Mouse (Mus musculus) liver, embryonic 13.5 days (tissue): ENCODE results near the gene Slc23a4. TPM values are rescaled to one million over a fixed set of nuclear protein-coding genes. Genes with fewer than 3 reads are reported as not detected.

ENCODE experiments used
- ATAC-seq: fragments of 200-750 bp; cut with Nextera tagmentation; 2 replicates; pipeline ENCODE4 v1.8.0; 2017; ENCODE audit warnings: low read depth, mild to moderate bottlenecking, moderate number of reproducible peaks, moderate library complexity
- DNase-seq: peaks from one replicate; pipeline ENCODE4 v3.0.0; 2022
- H3K27ac ChIP-seq: fragments of 300-500 bp; sonication (generic); 2 replicates; pipeline ENCODE4 v1.5.1; 2015; ENCODE audit warnings: moderate library complexity, mild to moderate bottlenecking, inconsistent platforms
- H3K27me3 ChIP-seq: fragments of 300-500 bp; sonication (generic); 2 replicates; pipeline ENCODE4 v1.6.1; 2015; ENCODE audit warnings: mild to moderate bottlenecking, inconsistent platforms
- H3K36me3 ChIP-seq: fragments of 300-500 bp; sonication (generic); 2 replicates; pipeline ENCODE4 v1.6.1; 2015; ENCODE audit warnings: mild to moderate bottlenecking, inconsistent platforms
- H3K4me1 ChIP-seq: fragments of 300-500 bp; sonication (generic); replicated peaks from 2 replicates; pipeline ENCODE4 v1.6.1; 2015; ENCODE audit warnings: inconsistent platforms
- H3K4me2 ChIP-seq: fragments of 300-500 bp; sonication (generic); 2 replicates; pipeline ENCODE4 v1.6.1; 2015; ENCODE audit warnings: inconsistent platforms, mild to moderate bottlenecking, moderate library complexity
- H3K4me3 ChIP-seq: fragments of 300-500 bp; sonication (generic); replicated peaks from 2 replicates; pipeline ENCODE4 v1.5.1; 2015; ENCODE audit warnings: mild to moderate bottlenecking, inconsistent platforms
- H3K9ac ChIP-seq: fragments of 300-500 bp; sonication (generic); 2 replicates; pipeline ENCODE4 v1.6.1; 2015; ENCODE audit warnings: mild to moderate bottlenecking, inconsistent platforms
- H3K9me3 ChIP-seq: fragments of 300-500 bp; sonication (generic); replicated peaks from 2 replicates; pipeline ENCODE4 v1.6.1; 2016; ENCODE audit warnings: inconsistent platforms
- WGBS: fragments of 180-500 bp; shearing (Covaris S2); methylation state at CpG from one replicate; pipeline ENCODE4 v1.1.7; 2015; ENCODE audit not compliant: insufficient replicate concordance; 5-methylcytosine and 5-hydroxymethylcytosine counted together
- polyA plus RNA-seq: library from polyadenylated mRNA; unstranded; fragments of >200 nt; fragmentation: Nextera tagmentation; extraction: Ambion mirVana; gene quantifications from 2 replicates; pipeline ENCODE4 v1.2.1, GENCODE M21; 2015

Slc23a4 gene
- polyA plus RNA-seq, 1 experiment from 2014 or later, result 0.17 TPM

DNA sequence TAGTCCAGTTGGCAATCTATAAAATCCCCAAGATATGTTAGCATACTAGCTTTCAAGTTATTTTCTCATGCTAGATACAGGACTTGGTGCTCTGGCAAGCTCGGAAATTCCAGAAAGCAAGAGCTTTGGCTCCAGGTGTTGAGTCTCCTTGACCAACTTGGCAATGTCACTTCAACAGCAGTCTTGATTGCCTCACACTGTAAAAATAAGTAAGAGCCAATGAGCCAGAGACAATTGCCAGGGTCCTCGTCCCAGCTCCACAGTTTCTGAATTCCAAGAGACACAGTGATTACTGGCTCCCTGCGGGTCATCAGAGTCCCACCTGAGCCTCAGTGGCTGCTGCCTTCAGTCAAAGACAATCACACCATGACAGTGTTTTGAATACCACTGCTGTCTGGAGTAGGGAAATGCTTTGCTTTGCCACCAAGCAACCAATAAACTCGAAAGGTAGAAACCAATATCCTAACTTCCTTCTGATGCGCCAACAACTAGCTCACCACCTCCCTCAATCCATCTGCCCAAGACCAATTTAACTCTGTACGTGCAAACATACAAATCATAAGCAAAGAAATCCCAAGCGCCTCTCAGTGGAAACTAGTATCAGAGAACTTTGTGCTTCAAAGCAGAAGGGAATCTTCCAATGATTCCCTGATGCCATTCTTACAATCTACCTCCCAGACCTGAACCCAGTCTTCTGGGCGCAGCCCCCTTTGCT, 78.4 kb downstream of the Slc23a4 start:
- Histone ChIP-seq H3K9me3 (no peaks in the 10 kb centered on the region), H3K9ac (peak overlapping the region; percentile 84), H3K4me2 (peak overlapping the region; percentile 83), H3K36me3 (peaks cover 41% of the 10 kb centered on the region), H3K27me3 (no peaks in the 10 kb centered on the region), H3K4me1 (peaks cover 77% of the 10 kb centered on the region), H3K27ac (peak overlapping the region; percentile 99), H3K4me3 (peak overlapping the region; percentile 76)
- WGBS, result 33% methylated on average over 8 of the region's 8 CpGs
- ATAC-seq (no peak), DNase-seq (no peak)

DNA sequence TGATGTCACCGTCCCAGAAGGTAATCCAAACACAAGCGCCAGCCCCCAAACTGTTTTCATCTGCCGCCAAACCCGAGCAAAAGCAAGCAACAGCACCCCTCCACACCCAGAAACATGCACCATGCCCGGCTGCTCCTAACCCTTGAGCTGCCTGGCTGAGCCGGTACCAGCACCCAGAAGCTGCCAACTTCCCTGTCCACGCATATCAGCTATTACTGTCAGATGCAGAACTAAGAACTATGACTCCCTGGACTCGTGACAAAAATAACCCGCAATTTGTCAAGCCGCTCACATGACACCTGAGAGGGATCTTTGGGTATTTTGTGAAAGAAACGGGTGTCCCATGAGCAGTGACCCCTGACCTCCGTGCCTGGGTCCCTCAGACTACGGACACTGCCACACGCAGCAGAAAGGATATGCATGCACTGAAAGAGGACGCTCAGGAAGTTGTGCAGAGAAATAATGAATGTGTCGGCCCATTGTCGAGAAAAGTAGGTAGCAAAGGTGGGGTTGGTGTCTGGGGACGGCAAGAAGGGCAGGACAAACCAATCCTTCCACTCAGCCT, 80.4 kb downstream of the Slc23a4 start:
- Histone ChIP-seq H3K4me3 (peak overlapping the region; percentile 45), H3K36me3 (peaks cover 60% of the 10 kb centered on the region), H3K9me3 (no peaks in the 10 kb centered on the region), H3K27me3 (no peaks in the 10 kb centered on the region), H3K4me2 (peak overlapping the region; percentile 83), H3K4me1 (peaks cover 84% of the 10 kb centered on the region), H3K9ac (peak overlapping the region; percentile 84), H3K27ac (peak overlapping the region; percentile 99)
- peak; percentile 46 for ATAC-seq
- peak; percentile 28 for DNase-seq
- 63% methylated on average over 18 of the region's 18 CpGs for WGBS

DNA sequence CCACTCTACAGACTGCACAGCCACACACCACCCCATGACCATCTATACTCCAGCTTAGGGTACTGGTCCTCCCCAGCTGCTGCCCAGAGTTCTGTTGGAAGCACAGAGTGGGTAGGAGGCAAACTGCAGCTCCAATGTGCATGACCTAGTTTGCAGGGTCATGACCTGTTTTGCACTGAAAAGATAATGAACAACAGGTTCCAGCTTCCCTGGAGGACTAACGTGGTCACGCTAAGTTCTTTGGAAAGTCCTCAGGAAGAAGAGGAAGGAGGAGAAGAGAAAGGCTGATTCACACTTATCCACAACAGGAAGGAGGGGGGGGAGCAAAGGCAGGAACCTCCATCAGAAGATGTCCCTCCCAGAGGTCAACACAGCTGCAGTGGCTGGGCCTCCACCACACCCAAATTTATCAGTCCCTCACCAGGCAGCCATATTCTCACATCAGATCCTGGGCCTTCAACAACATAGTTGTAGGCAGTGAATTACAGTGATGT, 81.0 kb downstream of the Slc23a4 start:
- WGBS, result 37% methylated on average over 2 of the region's 2 CpGs
- Histone ChIP-seq H3K36me3 (peaks cover 67% of the 10 kb centered on the region), H3K27me3 (no peaks in the 10 kb centered on the region), H3K9ac (peak overlapping the region; percentile 84), H3K4me1 (peaks cover 88% of the 10 kb centered on the region), H3K9me3 (no peaks in the 10 kb centered on the region), H3K27ac (peak overlapping the region; percentile 99), H3K4me2 (peak overlapping the region; percentile 83), H3K4me3 (peak overlapping the region; percentile 45)
- peak; percentile 86 for ATAC-seq
- peak; percentile 76 for DNase-seq

DNA sequence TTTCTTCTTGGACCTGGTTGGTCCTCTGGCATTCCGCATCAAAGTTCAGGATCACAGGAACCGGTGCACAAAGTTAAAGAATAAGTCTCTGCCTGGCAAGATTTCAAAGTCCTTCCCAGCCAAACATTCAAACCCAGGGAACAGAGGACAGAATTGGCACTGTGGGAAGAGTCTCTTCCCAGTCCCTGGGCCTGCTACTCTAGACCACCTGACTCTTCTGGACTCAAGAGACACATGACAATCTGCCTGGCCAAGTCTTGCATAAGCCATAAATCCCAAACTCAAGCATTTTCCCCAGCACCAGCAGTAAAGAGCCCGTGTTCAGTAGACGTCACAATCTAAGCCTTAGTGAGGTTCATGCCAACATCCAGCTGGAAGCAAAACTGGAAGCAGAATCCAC, 81.5 kb downstream of the Slc23a4 start:
- ATAC-seq (no peak), DNase-seq (no peak)
- peak overlapping the region; percentile 45 for H3K4me3 ChIP-seq
- H3K9ac ChIP-seq, result peak overlapping the region; percentile 60
- H3K27ac ChIP-seq, result peak overlapping the region; percentile 99
- H3K36me3 ChIP-seq, result peaks cover 72% of the 10 kb centered on the region
- H3K27me3 ChIP-seq, result no peaks in the 10 kb centered on the region
- H3K4me2 ChIP-seq, result peak overlapping the region; percentile 83
- H3K9me3 ChIP-seq, result no peaks in the 10 kb centered on the region
- peaks cover 88% of the 10 kb centered on the region for H3K4me1 ChIP-seq
- 82% methylated on average over 4 of the region's 4 CpGs for WGBS

DNA sequence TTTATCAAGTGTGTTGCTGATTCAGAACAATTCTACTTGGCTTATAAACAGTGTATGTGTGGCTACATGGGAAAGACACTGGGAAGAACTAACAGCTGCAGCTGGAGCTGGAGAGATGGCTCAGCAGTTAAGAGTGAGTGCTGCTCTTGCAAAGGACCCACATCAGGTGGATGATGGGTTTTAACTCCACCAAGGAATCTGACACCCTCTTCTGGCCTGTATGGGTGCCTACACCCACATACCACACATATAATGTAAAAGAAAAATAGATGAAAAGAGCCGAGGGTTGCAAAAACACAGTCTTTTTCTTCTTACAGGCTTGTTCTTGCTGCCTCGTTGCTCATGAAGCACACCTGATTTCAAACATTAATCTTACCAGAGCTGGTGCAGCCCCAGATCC, 82.1 kb downstream of the Slc23a4 start:
- no peak for ATAC-seq
- Histone ChIP-seq H3K4me2 (peak overlapping the region; percentile 83), H3K27me3 (no peaks in the 10 kb centered on the region), H3K4me3 (no peak overlapping the region; the same call in 1 of the 2 replicates), H3K9me3 (no peaks in the 10 kb centered on the region), H3K4me1 (peaks cover 85% of the 10 kb centered on the region), H3K27ac (peak overlapping the region; percentile 99), H3K9ac (peak overlapping the region; percentile 60), H3K36me3 (peaks cover 77% of the 10 kb centered on the region)
- DNase-seq, result no peak
- 73% methylated on average over 2 of the region's 2 CpGs for WGBS

DNA sequence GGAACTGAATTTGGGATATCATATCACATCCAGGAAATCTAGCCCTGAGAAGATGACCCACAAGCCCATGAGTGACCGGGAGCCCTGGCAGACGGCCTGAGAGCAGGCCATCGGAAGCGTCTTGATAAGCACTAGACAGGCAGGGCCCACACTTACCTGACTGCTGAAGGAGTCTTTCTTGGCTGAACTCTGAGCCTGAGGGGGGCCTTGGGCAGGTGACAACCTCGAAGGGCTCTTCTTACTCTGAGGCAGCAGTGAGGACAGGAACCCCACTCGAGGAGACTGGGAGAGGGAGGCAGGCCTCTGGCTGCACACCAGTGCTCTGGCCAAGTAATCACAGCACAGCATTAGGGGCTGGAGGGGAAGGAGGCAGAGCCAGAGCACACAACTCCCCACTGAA, 83.8 kb downstream of the Slc23a4 start:
- H3K36me3 ChIP-seq, result peaks cover 94% of the 10 kb centered on the region
- no peak overlapping the region for H3K4me3 ChIP-seq
- H3K27ac ChIP-seq, result 0 out of 2 replicates have a peak overlapping the region, but pooled peaks have one; percentile 21
- ATAC-seq (no peak), DNase-seq (no peak)
- H3K9ac ChIP-seq, result no peak overlapping the region
- no peaks in the 10 kb centered on the region for H3K9me3 ChIP-seq
- 83% methylated on average over 6 of the region's 6 CpGs for WGBS
- H3K4me2 ChIP-seq, result no peak overlapping the region
- no peaks in the 10 kb centered on the region for H3K27me3 ChIP-seq
- peaks cover 78% of the 10 kb centered on the region for H3K4me1 ChIP-seq

DNA sequence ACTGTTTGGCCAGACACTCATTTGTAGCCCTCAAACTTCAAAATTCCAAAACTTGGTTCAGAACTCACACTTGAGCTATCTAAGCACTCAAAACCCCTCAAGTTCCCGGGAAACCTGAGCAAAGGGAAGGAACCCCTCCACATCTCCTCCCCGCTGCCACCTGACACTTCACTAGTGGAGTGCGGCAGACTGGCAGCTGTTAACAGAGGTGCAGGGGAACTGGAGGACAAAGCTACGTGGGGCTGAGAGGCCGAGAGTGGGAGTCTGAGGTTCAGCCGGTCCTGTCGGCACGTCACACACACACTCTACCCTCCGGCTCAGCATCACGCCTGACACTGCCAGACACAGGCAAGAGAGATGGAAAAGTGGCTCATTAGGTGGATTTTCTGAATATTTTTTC, 84.4 kb downstream of the Slc23a4 start:
- Histone ChIP-seq H3K4me3 (no peak overlapping the region), H3K27me3 (no peaks in the 10 kb centered on the region), H3K27ac (no peak overlapping the region; the same call in 1 of the 2 replicates), H3K4me1 (peaks cover 78% of the 10 kb centered on the region), H3K9me3 (no peaks in the 10 kb centered on the region), H3K4me2 (no peak overlapping the region), H3K9ac (peak overlapping the region; percentile 20; the same call in 1 of the 2 replicates), H3K36me3 (peaks cover 94% of the 10 kb centered on the region)
- 85% methylated on average over 10 of the region's 10 CpGs for WGBS
- ATAC-seq, result no peak
- no peak for DNase-seq

DNA sequence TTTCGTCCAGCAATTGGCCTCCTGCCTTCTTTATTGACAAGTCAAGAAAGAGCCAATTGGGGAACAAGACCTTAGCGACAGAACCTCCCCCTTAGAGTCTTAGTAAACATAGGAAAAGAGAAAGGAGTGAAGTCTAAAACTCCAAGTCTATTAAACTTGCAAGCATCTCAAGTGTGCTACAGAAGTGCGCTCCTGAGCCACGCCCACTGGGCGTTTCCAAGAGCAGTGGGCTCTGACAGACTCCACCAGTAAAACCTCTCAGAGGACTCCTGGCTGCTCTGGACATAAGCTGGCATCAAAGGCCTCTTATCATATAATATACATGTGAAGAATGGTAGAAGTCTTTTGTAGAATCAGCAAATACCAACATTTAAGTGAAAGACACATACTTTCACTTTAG, 84.8 kb downstream of the Slc23a4 start:
- DNase-seq (no peak), ATAC-seq (no peak)
- Histone ChIP-seq H3K27ac (no peak overlapping the region), H3K9me3 (no peaks in the 10 kb centered on the region), H3K36me3 (peaks cover 92% of the 10 kb centered on the region), H3K9ac (no peak overlapping the region), H3K4me1 (peaks cover 74% of the 10 kb centered on the region), H3K4me3 (no peak overlapping the region), H3K27me3 (no peaks in the 10 kb centered on the region), H3K4me2 (no peak overlapping the region)
- WGBS, result 67% methylated on average over 5 of the region's 5 CpGs

DNA sequence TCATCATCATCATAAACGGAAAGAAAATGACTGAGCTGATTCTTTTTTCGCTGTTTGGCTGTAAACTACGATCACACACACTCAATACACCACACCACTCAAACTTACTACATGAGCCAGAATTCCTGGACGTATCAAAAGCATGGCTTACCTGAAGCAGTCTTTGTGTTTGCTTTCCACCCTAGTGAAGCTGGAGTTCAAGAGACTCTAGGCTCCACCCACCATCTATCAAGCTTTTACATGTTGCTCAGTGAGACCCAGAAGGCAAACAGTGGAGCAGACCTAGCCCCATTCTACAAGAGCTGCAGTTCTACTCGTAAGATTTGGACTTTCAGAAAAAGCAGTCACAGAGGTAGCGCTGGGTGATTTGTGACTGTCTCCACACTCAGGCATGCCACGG, 85.6 kb downstream of the Slc23a4 start:
- Histone ChIP-seq H3K27ac (no peak overlapping the region), H3K4me1 (peaks cover 65% of the 10 kb centered on the region), H3K9me3 (no peaks in the 10 kb centered on the region), H3K4me3 (no peak overlapping the region), H3K36me3 (peaks cover 93% of the 10 kb centered on the region), H3K9ac (0 out of 2 replicates have a peak overlapping the region, but pooled peaks have one; percentile 11), H3K27me3 (no peaks in the 10 kb centered on the region), H3K4me2 (no peak overlapping the region)
- no peak for ATAC-seq
- WGBS, result 85% methylated on average over 7 of the region's 7 CpGs
- DNase-seq, result no peak

DNA sequence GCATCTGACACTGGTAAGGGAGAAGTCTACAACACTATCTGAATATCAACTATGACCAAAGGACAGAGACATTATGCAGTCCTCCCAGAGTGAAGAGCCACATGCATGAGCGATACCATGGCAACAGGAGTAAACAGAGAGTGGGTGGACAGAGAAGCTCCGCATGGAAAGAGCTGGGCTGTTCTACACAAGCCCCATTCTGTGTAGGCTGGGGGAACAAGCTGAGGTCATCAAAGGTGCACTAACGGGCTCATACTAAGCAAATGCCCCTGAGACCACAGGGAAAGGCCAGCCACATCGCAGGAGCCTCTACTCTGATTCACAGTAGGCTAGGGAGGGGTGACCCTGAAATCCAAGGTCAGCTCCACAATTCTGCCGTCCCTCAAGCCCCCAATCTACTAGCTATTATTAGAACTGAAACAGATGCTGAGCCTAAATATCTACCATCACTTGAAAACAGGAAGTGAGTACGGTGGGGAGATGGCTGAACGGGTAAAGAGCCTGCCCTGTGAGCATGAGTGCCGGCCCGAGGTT, 86.2 kb downstream of the Slc23a4 start:
- H3K4me3 ChIP-seq, result no peak overlapping the region
- peaks cover 59% of the 10 kb centered on the region for H3K4me1 ChIP-seq

DNA sequence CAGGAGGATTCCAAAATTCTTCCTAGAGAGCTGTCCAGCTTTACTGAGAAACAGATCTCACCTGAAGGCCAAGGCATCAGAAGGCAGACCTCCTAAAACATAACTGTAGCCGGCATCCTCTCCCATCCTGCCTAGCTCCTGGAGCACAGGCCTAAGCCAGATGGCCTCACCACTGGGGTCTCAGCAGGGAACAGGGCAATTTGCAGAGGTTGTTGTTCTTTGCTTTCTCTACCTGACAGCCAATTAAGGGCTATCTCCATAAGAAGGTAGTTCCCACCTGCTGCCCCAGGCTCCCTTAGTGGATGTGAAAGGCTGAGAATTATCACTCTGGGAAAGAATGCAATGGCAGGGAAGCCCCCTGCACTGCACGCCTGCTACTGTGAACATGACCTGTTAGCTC, 87.2 kb downstream of the Slc23a4 start:
- H3K9ac ChIP-seq, result no peak overlapping the region
- H3K27ac ChIP-seq, result peak overlapping the region; percentile 11; the same call in 1 of the 2 replicates
- no peaks in the 10 kb centered on the region for H3K9me3 ChIP-seq
- H3K36me3 ChIP-seq, result peaks cover 96% of the 10 kb centered on the region
- no peak for ATAC-seq
- H3K27me3 ChIP-seq, result no peaks in the 10 kb centered on the region
- H3K4me1 ChIP-seq, result peaks cover 50% of the 10 kb centered on the region
- 85% methylated on average over 2 of the region's 2 CpGs for WGBS
- H3K4me3 ChIP-seq, result no peak overlapping the region
- no peak overlapping the region for H3K4me2 ChIP-seq
- no peak for DNase-seq

More for the DNA sequence above, 86.2 kb downstream of the Slc23a4 start:
- Histone ChIP-seq H3K9ac (no peak overlapping the region), H3K36me3 (peaks cover 97% of the 10 kb centered on the region), H3K27ac (no peak overlapping the region), H3K4me2 (no peak overlapping the region), H3K27me3 (no peaks in the 10 kb centered on the region), H3K9me3 (no peaks in the 10 kb centered on the region)
- WGBS, result 58% methylated on average over 9 of the region's 9 CpGs
- DNase-seq (no peak), ATAC-seq (no peak)
